Mouse (Mus musculus) heart, adult 10 weeks (tissue): ENCODE measurements around the gene Rasl12. TPM values are rescaled to one million over a fixed set of nuclear protein-coding genes. Genes with fewer than 3 reads are reported as not detected.

Experiments used
- polyA plus RNA-seq: library from polyadenylated mRNA; stranded (reverse); fragments of 350-450 nt; fragmentation: Illumina TruSeq; extraction: RNeasy Lipid Tissue Mini Kit (QIAGEN cat#74804); gene quantifications from one replicate; pipeline ENCODE4 v1.2.3, GENCODE M21; 2014; ENCODE audit warnings: low read depth, low replicate concordance

The Rasl12 gene
- 14.5 TPM for polyA plus RNA-seq

GRCm38 (mm10) chr9:65398279-65398678 lies at the start of gene Rasl12:
Rasl12 (plus strand) TSS chr9:65398506.

GRCm38 (mm10) chr9:65360641-65361448 lies 37.5 kb upstream of the Rasl12 start, which contains the start of gene Ubap1l:
Ubap1l (plus strand) TSS chr9:65361041.

GRCm38 (mm10) chr9:65391613-65391964 lies 6.7 kb upstream of the Rasl12 start, which contains the start of gene Kbtbd13:
Kbtbd13 (minus strand) TSS chr9:65391652.

GRCm38 (mm10) chr9:65422760-65423501 lies 24.6 kb downstream of the Rasl12 start, which contains the start of gene Slc51b:
Slc51b (minus strand) TSS chr9:65422955.

GRCm38 (mm10) chr9:65435671-65436301 lies 37.5 kb downstream of the Rasl12 start, which contains the start of gene Mtfmt:
Mtfmt (plus strand) TSS chr9:65435782.

GRCm38 (mm10) chr9:65460732-65461442 lies 62.6 kb downstream of the Rasl12 start, which contains the start of gene Spg21:
Spg21 (plus strand) TSS chr9:65460947.

Other genes with a start within 250 kb of the Rasl12 start
- gene Parp16, start 203.2 kb upstream of the Rasl12 start, polyA plus RNA-seq, result 3.2 TPM
- gene Cilp, start 133.3 kb upstream of the Rasl12 start, polyA plus RNA-seq, result 10.0 TPM
- gene Clpx, start 104.2 kb upstream of the Rasl12 start, polyA plus RNA-seq, result 90.6 TPM
- gene Pdcd7, start 52.4 kb upstream of the Rasl12 start, polyA plus RNA-seq, result 12.3 TPM
- not detected for gene Ubap1l, start 37.5 kb upstream of the Rasl12 start, polyA plus RNA-seq
- 3.0 TPM for gene Kbtbd13, start 6.9 kb upstream of the Rasl12 start, polyA plus RNA-seq
- not detected for gene Slc51b, start 24.4 kb downstream of the Rasl12 start, polyA plus RNA-seq
- gene Mtfmt, start 37.3 kb downstream of the Rasl12 start, polyA plus RNA-seq, result 10.2 TPM
- 15.1 TPM for gene Spg21, start 62.4 kb downstream of the Rasl12 start, polyA plus RNA-seq
- gene Ankdd1a, start 121.7 kb downstream of the Rasl12 start, polyA plus RNA-seq, result not detected
- gene Plekho2, start 181.5 kb downstream of the Rasl12 start, polyA plus RNA-seq, result 11.4 TPM
- gene Pif1, start 188.7 kb downstream of the Rasl12 start, polyA plus RNA-seq, result not detected
- 44.9 TPM for gene Rbpms2, start 231.1 kb downstream of the Rasl12 start, polyA plus RNA-seq